Mouse (Mus musculus) lung, postnatal 0 days (tissue): ENCODE results near the gene Npas3. TPM values are rescaled to one million over a fixed set of nuclear protein-coding genes. Genes with fewer than 3 reads are reported as not detected.

Source experiments
- ATAC-seq: fragments of 200-750 bp; cut with Nextera tagmentation; 2 replicates; pipeline ENCODE4 v1.8.0; 2017; ENCODE audit warnings: moderate library complexity
- DNase-seq: peaks from one replicate; pipeline ENCODE4 v3.0.0-alpha.2; 2016; ENCODE audit warnings: low spot score
- H3K27ac ChIP-seq: fragments of 300-500 bp; sonication (generic); 2 replicates; pipeline ENCODE4 v1.5.1; 2014; ENCODE audit warnings: antibody characterized with exemption, mild to moderate bottlenecking, low read length, mixed read lengths
- H3K27me3 ChIP-seq: fragments of 300-500 bp; sonication (generic); replicated peaks from 2 replicates; pipeline ENCODE4 v1.6.1; 2014; ENCODE audit warnings: low read length, mixed read lengths; ENCODE audit not compliant: insufficient read depth
- H3K36me3 ChIP-seq: fragments of 300-500 bp; sonication (generic); 2 replicates; pipeline ENCODE4 v1.6.1; 2014; ENCODE audit warnings: low read length, mixed read lengths; ENCODE audit not compliant: insufficient read depth
- H3K4me1 ChIP-seq: fragments of 300-500 bp; sonication (generic); 2 replicates; pipeline ENCODE4 v1.6.1; 2014; ENCODE audit warnings: antibody characterized with exemption, low read depth, low read length, mixed read lengths; ENCODE audit not compliant: insufficient read depth
- H3K4me2 ChIP-seq: fragments of 300-500 bp; sonication (generic); replicated peaks from 2 replicates; pipeline ENCODE4 v1.6.1; 2014; ENCODE audit warnings: low read depth, mild to moderate bottlenecking, low read length, moderate library complexity, mixed read lengths
- H3K4me3 ChIP-seq: fragments of 300-500 bp; sonication (generic); 2 replicates; pipeline ENCODE4 v1.5.1; 2014; ENCODE audit warnings: low read depth, low read length
- H3K9ac ChIP-seq: fragments of 300-500 bp; sonication (generic); replicated peaks from 2 replicates; pipeline ENCODE4 v1.6.1; 2014; ENCODE audit warnings: low read depth, mild to moderate bottlenecking
- H3K9me3 ChIP-seq: fragments of 300-500 bp; sonication (generic); 2 replicates; pipeline ENCODE4 v1.6.1; 2016; ENCODE audit warnings: low read length, mixed read lengths
- CTCF ChIP-seq: IDR thresholded peaks from 2 replicates; pipeline ENCODE4 v1.5.1; 2016; ENCODE audit warnings: antibody characterized with exemption, mild to moderate bottlenecking
- EP300 ChIP-seq: IDR thresholded peaks from 2 replicates; pipeline ENCODE4 v1.6.1; 2016; ENCODE audit warnings: antibody characterized with exemption, mild to moderate bottlenecking, control low read depth
- WGBS: fragments of 180-500 bp; shearing (Covaris S2); extraction: QIAGEN DNeasy Blood & Tissue Kit; methylation state at CpG from one replicate; pipeline ENCODE4 v1.1.7; 2014; 5-methylcytosine and 5-hydroxymethylcytosine counted together
- polyA plus RNA-seq: library from polyadenylated mRNA; unstranded; fragments of >200 nt; fragmentation: Nextera tagmentation; extraction: Ambion mirVana; gene quantifications from 2 replicates; pipeline ENCODE4 v1.2.1, GENCODE M21; 2015

The Npas3 gene
- polyA plus RNA-seq, 1 experiment from 2014 or later: 0.17 TPM

- no peak for TF ChIP-seq CTCF
- TF ChIP-seq EP300: no peak
- Histone ChIP-seq H3K9me3 (no peaks in the 10 kb centered on the region), H3K4me1 (no peaks in the 10 kb centered on the region), H3K9ac (no peak overlapping the region), H3K27me3 (no peaks in the 10 kb centered on the region), H3K36me3 (no peaks in the 10 kb centered on the region), H3K27ac (0 out of 2 replicates have a peak overlapping the region, but pooled peaks have one; percentile 9), H3K4me3 (no peak overlapping the region), H3K4me2 (no peak overlapping the region)
- DNase-seq: no peak
- no peak for ATAC-seq
These were observed 576.8 kb downstream of the Npas3 start for GRCm38 (mm10) chr12:53825251-53825650.

- WGBS: 44% methylated on average over 12 of the region's 12 CpGs
- 0 out of 2 replicates have a peak overlapping the region, but pooled peaks have one; percentile 43 for H3K27ac ChIP-seq
- TF ChIP-seq EP300: peak; percentile 71
- no peak for TF ChIP-seq CTCF
- no peaks in the 10 kb centered on the region for H3K27me3 ChIP-seq
- H3K9me3 ChIP-seq: no peaks in the 10 kb centered on the region
- H3K4me2 ChIP-seq: no peak overlapping the region
- no peaks in the 10 kb centered on the region for H3K36me3 ChIP-seq
- H3K4me1 ChIP-seq: no peaks in the 10 kb centered on the region
- peak; percentile 94 for ATAC-seq
- DNase-seq: peak; percentile 61
- H3K4me3 ChIP-seq: no peak overlapping the region; the same call in 1 of the 2 replicates
- no peak overlapping the region for H3K9ac ChIP-seq
These were observed 577.6 kb downstream of the Npas3 start for GRCm38 (mm10) chr12:53825898-53826605.

GRCm38 (mm10) chr12:53826812-53827211, 578.3 kb downstream of the Npas3 start:
- H3K27ac ChIP-seq: peak overlapping the region; percentile 38; the same call in 1 of the 2 replicates
- H3K9me3 ChIP-seq: no peaks in the 10 kb centered on the region
- DNase-seq: no peak
- no peaks in the 10 kb centered on the region for H3K4me1 ChIP-seq
- H3K36me3 ChIP-seq: no peaks in the 10 kb centered on the region
- H3K4me3 ChIP-seq: no peak overlapping the region
- no peak overlapping the region for H3K9ac ChIP-seq
- TF ChIP-seq EP300: no peak
- TF ChIP-seq CTCF: no peak
- H3K27me3 ChIP-seq: no peaks in the 10 kb centered on the region
- no peak for ATAC-seq
- H3K4me2 ChIP-seq: no peak overlapping the region
- 77% methylated on average over 3 of the region's 3 CpGs for WGBS

- WGBS: 38% methylated on average over 6 of the region's 6 CpGs
- H3K36me3 ChIP-seq: no peaks in the 10 kb centered on the region
- H3K27me3 ChIP-seq: no peaks in the 10 kb centered on the region
- H3K4me3 ChIP-seq: no peak overlapping the region
- no peak overlapping the region for H3K27ac ChIP-seq
- TF ChIP-seq CTCF (no peak), EP300 (no peak)
- DNase-seq: no peak
- ATAC-seq: no peak
- H3K9me3 ChIP-seq: no peaks in the 10 kb centered on the region
- H3K4me1 ChIP-seq: no peaks in the 10 kb centered on the region
- no peak overlapping the region for H3K9ac ChIP-seq
- H3K4me2 ChIP-seq: no peak overlapping the region
These were observed 584.1 kb downstream of the Npas3 start for GRCm38 (mm10) chr12:53832590-53832989.

- no peaks in the 10 kb centered on the region for H3K36me3 ChIP-seq
- H3K9ac ChIP-seq: no peak overlapping the region
- H3K4me3 ChIP-seq: no peak overlapping the region
- ATAC-seq: no peak
- 63% methylated on average over 2 of the region's 2 CpGs for WGBS
- no peak overlapping the region for H3K27ac ChIP-seq
- no peaks in the 10 kb centered on the region for H3K9me3 ChIP-seq
- no peak for DNase-seq
- TF ChIP-seq EP300: no peak
- TF ChIP-seq CTCF: no peak
- H3K4me1 ChIP-seq: no peaks in the 10 kb centered on the region
- H3K4me2 ChIP-seq: no peak overlapping the region
- no peaks in the 10 kb centered on the region for H3K27me3 ChIP-seq
These were observed 584.9 kb downstream of the Npas3 start for GRCm38 (mm10) chr12:53833348-53833747.

GRCm38 (mm10) chr12:53836031-53836790, 587.7 kb downstream of the Npas3 start:
- Histone ChIP-seq H3K27me3 (no peaks in the 10 kb centered on the region), H3K27ac (no peak overlapping the region), H3K9ac (no peak overlapping the region), H3K4me1 (no peaks in the 10 kb centered on the region), H3K9me3 (no peaks in the 10 kb centered on the region), H3K36me3 (no peaks in the 10 kb centered on the region), H3K4me2 (no peak overlapping the region), H3K4me3 (no peak overlapping the region)
- ATAC-seq (no peak), DNase-seq (no peak)
- 80% methylated on average over 27 of the region's 27 CpGs for WGBS
- TF ChIP-seq EP300 (no peak), CTCF (no peak)
